Mouse (Mus musculus) brain, adult 2 months (tissue): ENCODE measurements around the gene Serpina11.

Source experiments
- DNase-seq: peaks from one replicate; pipeline ENCODE4 v3.0.0; 2011; ENCODE audit warnings: low read depth, low spot score

Serpina11 gene

GRCm38 (mm10) chr12:103989857-103990256 is at the start of gene Serpina11:
Serpina11 (minus strand) TSS chr12:103989957.
- no peak for DNase-seq

GRCm38 (mm10) chr12:104038181-104038580 is 48.4 kb upstream of the Serpina11 start:
- DNase-seq = no peak

GRCm38 (mm10) chr12:104033752-104034151 is 44.0 kb upstream of the Serpina11 start:
- no peak for DNase-seq

GRCm38 (mm10) chr12:104029986-104030385 is 40.2 kb upstream of the Serpina11 start:
- peak; percentile 29 for DNase-seq

- DNase-seq = no peak
Observed at GRCm38 (mm10) chr12:104015280-104015679, 25.5 kb upstream of the Serpina11 start.

GRCm38 (mm10) chr12:104013620-104014019 is 23.9 kb upstream of the Serpina11 start, which contains the start of gene Serpina9:
Serpina9 (minus strand) TSS chr12:104013755.
- DNase-seq = peak; percentile 63

- DNase-seq = no peak
Observed at GRCm38 (mm10) chr12:104004689-104005088, 14.9 kb upstream of the Serpina11 start.

- DNase-seq = peak; percentile 49
Observed at GRCm38 (mm10) chr12:104003238-104003612, 13.5 kb upstream of the Serpina11 start.

- peak; percentile 33 for DNase-seq
Observed at GRCm38 (mm10) chr12:104002569-104003237, 12.9 kb upstream of the Serpina11 start.

GRCm38 (mm10) chr12:104000594-104000993 is 10.8 kb upstream of the Serpina11 start:
- no peak for DNase-seq

GRCm38 (mm10) chr12:103999611-104000010 is 9.9 kb upstream of the Serpina11 start:
- peak; percentile 57 for DNase-seq

- no peak for DNase-seq
Observed at GRCm38 (mm10) chr12:103996513-103996912, 6.8 kb upstream of the Serpina11 start.

- peak; percentile 87 for DNase-seq
Observed at GRCm38 (mm10) chr12:103995292-103996072, 5.7 kb upstream of the Serpina11 start.

- peak; percentile 77 for DNase-seq
Observed at GRCm38 (mm10) chr12:103992945-103993344, 3.2 kb upstream of the Serpina11 start.

- no peak for DNase-seq
Observed at GRCm38 (mm10) chr12:103989514-103989767, 316 bp downstream of the Serpina11 start.

- DNase-seq = no peak
Observed at GRCm38 (mm10) chr12:103988754-103989513, 823 bp downstream of the Serpina11 start.

GRCm38 (mm10) chr12:103985868-103986267 is 3.9 kb downstream of the Serpina11 start:
- no peak for DNase-seq

- DNase-seq = peak; percentile 77
Observed at GRCm38 (mm10) chr12:103984935-103985334, 4.8 kb downstream of the Serpina11 start.

- peak; percentile 78 for DNase-seq
Observed at GRCm38 (mm10) chr12:103981646-103982360, 8.0 kb downstream of the Serpina11 start.

- peak; percentile 49 for DNase-seq
Observed at GRCm38 (mm10) chr12:103978294-103978693, 11.5 kb downstream of the Serpina11 start.

- peak; percentile 60 for DNase-seq
Observed at GRCm38 (mm10) chr12:103977846-103978245, 11.9 kb downstream of the Serpina11 start.

GRCm38 (mm10) chr12:103977060-103977459 is 12.7 kb downstream of the Serpina11 start:
- no peak for DNase-seq
